Mouse (Mus musculus) forebrain, embryonic 12.5 days (tissue): ENCODE measurements at regions not wholly inside any gene's neighbourhood (a gene's known extent, or its start where the extent isn't known, plus 50 kb on each side); places are given as distances from the start of the nearest gene placed in this dataset.

Experiments used
- ATAC-seq: fragments of 200-750 bp; cut with Nextera tagmentation; 2 replicates; pipeline ENCODE4 v1.8.0; 2017; ENCODE audit warnings: moderate TSS enrichment; ENCODE audit not compliant: low FRiP score
- H3K27ac ChIP-seq: fragments of 300-500 bp; sonication (generic); 2 replicates; pipeline ENCODE4 v1.5.1; 2016; ENCODE audit warnings: mild to moderate bottlenecking
- H3K27me3 ChIP-seq: fragments of 300-500 bp; sonication (generic); 2 replicates; pipeline ENCODE4 v1.6.1; 2016; ENCODE audit warnings: mild to moderate bottlenecking
- H3K36me3 ChIP-seq: fragments of 300-500 bp; sonication (generic); replicated peaks from 2 replicates; pipeline ENCODE4 v1.6.1; 2016; ENCODE audit warnings: mild to moderate bottlenecking
- H3K4me1 ChIP-seq: fragments of 300-500 bp; sonication (generic); 2 replicates; pipeline ENCODE4 v1.6.1; 2016
- H3K4me2 ChIP-seq: fragments of 300-500 bp; sonication (generic); 2 replicates; pipeline ENCODE4 v1.6.1; 2016; ENCODE audit warnings: mild to moderate bottlenecking, moderate library complexity
- H3K4me3 ChIP-seq: fragments of 300-500 bp; sonication (generic); replicated peaks from 2 replicates; pipeline ENCODE4 v1.5.1; 2016; ENCODE audit warnings: mild to moderate bottlenecking
- H3K9ac ChIP-seq: fragments of 300-500 bp; sonication (generic); 2 replicates; pipeline ENCODE4 v1.6.1; 2016; ENCODE audit warnings: mild to moderate bottlenecking
- H3K9me3 ChIP-seq: fragments of 300-500 bp; sonication (generic); 2 replicates; pipeline ENCODE4 v1.6.1; 2016
- WGBS: fragments of 180-500 bp; shearing (Covaris S2); methylation state at CpG from one replicate; pipeline ENCODE4 v1.1.7; 2016; 5-methylcytosine and 5-hydroxymethylcytosine counted together

DNA sequence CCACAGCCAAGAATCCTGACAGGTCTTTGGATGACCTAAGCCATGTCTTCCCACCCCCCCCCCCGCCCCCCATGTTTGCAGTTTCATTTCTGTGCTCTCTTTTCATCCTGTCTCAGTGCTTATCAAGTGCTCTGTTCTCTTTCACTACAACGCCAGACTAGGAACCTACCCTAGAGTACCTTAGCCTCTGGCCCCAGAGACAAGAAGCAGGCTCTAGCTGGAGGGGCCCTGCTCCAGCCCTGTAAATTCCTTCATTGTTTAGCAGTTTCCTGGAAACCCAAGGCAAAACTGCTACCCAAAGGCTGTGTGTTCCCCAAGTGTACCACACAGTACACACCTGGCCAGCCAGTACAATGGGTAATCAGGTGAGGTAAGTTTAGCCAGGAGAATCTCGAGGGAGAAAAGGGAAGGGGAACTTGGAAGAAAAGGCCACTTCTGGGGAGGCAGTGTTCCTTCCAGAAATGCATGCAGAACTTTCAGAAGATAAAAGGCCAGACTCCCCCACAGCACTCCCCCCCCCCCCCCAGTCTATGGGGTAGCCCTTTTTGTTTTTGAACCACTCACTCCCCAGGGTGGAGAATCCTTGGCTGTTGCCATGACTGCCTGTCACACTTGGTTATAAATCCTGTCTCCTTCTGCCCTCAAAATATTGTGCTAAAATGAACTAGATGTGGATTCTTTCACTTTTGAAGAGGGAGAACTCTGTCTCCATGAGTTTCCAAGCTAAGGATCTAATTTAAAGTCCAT, 419.1 kb downstream of the Efnb2 start:
- Histone ChIP-seq H3K27me3 (0 out of 2 replicates have a peak, but pooled peaks cover 4% of the 10 kb centered on the region), H3K9ac (no peak overlapping the region), H3K4me3 (no peak overlapping the region), H3K9me3 (no peaks in the 10 kb centered on the region), H3K4me1 (peaks cover 16% of the 10 kb centered on the region), H3K27ac (no peak overlapping the region), H3K36me3 (no peaks in the 10 kb centered on the region), H3K4me2 (no peak overlapping the region)
- ATAC-seq: no peak
- WGBS: 29% methylated on average over 3 of the region's 3 CpGs

DNA sequence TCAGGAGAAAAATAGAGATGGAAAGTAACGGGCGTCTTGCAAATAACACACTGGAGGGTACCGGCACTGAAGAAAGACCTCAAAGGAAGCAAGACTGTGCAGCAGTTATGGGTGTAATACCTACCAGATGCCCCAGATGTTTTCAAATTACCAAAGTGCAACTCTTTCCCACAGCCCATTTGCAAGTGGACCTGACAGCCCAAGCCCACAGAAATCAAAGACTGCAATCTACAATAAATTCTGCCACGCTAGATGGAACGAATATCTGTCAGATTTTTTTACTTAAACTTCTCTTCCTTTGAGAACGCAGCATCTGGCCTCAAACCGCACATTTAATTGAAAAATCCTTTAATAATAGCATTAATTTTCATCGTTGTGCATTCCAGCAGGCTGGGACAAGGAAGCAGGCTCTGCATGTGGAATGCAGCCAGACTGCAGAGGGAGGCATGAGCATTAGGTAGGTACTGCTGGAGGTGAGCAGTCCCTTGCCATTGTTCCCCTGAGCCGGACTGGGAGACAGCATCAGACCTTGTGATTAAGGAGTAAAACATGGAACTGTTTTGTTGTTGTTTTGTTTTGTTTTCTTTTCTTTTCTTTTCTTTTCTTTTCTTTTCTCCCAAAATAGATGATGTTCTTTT, 419.9 kb downstream of the Efnb2 start:
- no peak overlapping the region for H3K4me2 ChIP-seq
- no peak overlapping the region for H3K4me3 ChIP-seq
- ATAC-seq: no peak
- no peaks in the 10 kb centered on the region for H3K36me3 ChIP-seq
- H3K27ac ChIP-seq: no peak overlapping the region
- whole genome bisulfite sequencing: 65% methylated on average over 9 of the region's 9 CpGs
- H3K4me1 ChIP-seq: peaks cover 16% of the 10 kb centered on the region
- H3K9ac ChIP-seq: no peak overlapping the region
- H3K27me3 ChIP-seq: 0 out of 2 replicates have a peak, but pooled peaks cover 4% of the 10 kb centered on the region
- no peaks in the 10 kb centered on the region for H3K9me3 ChIP-seq

DNA sequence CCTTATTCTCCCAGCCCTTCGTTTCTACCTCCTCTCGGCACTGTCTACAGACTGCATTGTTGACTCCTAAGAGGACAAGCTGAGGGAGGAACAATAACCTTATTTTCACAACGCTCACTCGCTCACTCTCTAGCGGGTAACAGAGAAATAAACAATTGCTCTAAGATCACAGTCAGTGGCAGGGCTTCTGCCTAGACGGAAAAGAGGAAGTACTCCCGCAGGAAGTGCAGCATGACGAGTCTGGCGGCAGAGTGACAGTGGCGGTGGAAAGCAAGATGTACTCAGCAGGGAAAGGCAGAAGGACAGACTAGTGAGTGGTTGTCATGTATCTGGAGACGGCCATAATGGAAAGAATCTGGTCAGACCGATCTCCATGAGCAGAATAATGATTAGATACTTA, 421.6 kb downstream of the Efnb2 start:
- Histone ChIP-seq H3K36me3 (no peaks in the 10 kb centered on the region), H3K27ac (no peak overlapping the region)

DNA sequence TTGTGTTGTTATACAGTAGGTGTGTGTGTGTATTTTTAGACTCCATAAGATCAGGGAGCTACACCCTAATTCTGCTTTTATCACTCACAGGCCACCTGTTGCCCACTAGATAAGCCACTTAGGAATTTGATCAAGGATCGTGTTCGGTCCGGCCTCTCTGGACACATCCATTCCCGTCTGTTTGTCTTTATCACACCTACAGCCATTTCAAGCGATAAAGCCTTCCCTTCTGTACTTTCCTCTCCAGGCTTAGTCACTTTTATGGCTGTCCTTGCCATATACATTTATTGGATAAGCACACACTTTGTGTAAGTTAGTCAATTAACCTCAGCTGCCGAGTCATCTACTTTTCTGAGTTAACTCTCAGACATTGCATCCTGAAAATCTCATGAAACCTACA, 423.0 kb downstream of the Efnb2 start:
- no peak for ATAC-seq
- Histone ChIP-seq H3K4me1 (peaks cover 16% of the 10 kb centered on the region), H3K27me3 (0 out of 2 replicates have a peak, but pooled peaks cover 4% of the 10 kb centered on the region), H3K9ac (no peak overlapping the region), H3K36me3 (no peaks in the 10 kb centered on the region), H3K9me3 (no peaks in the 10 kb centered on the region), H3K27ac (no peak overlapping the region), H3K4me2 (no peak overlapping the region), H3K4me3 (no peak overlapping the region)
- WGBS: 92% methylated on average over 6 of the region's 6 CpGs

More for the DNA sequence above, 421.6 kb downstream of the Efnb2 start:
- Histone ChIP-seq H3K4me2 (no peak overlapping the region), H3K9ac (no peak overlapping the region), H3K27me3 (0 out of 2 replicates have a peak, but pooled peaks cover 4% of the 10 kb centered on the region), H3K9me3 (no peaks in the 10 kb centered on the region), H3K4me1 (peaks cover 16% of the 10 kb centered on the region), H3K4me3 (no peak overlapping the region)
- 73% methylated on average over 12 of the region's 12 CpGs for WGBS
- no peak for ATAC-seq

DNA sequence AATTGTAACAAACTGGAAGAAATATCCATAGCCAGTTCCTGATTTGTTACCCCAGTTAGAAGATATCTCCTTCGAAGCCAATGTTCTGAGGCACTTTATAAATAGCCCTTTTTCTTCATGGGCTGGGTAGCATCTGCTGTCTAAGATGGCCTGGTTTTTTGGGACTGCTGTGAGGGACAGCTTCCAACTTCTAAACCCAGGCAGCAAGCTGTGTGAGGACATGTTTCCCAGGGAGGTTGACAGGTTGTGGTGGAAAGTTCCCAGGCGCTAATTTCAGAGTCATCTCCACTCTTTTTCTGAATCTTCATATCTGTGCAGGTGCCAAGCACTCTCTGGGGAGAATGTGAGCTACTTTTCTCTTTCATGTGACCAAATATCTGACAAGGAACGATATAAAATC, 427.4 kb downstream of the Efnb2 start:
- Histone ChIP-seq H3K27me3 (no peaks in the 10 kb centered on the region), H3K27ac (no peak overlapping the region), H3K4me3 (no peak overlapping the region), H3K9ac (no peak overlapping the region), H3K9me3 (no peaks in the 10 kb centered on the region), H3K4me1 (peaks cover 9% of the 10 kb centered on the region), H3K4me2 (no peak overlapping the region), H3K36me3 (no peaks in the 10 kb centered on the region)
- no peak for ATAC-seq
- 86% methylated on average over 3 of the region's 3 CpGs for WGBS

DNA sequence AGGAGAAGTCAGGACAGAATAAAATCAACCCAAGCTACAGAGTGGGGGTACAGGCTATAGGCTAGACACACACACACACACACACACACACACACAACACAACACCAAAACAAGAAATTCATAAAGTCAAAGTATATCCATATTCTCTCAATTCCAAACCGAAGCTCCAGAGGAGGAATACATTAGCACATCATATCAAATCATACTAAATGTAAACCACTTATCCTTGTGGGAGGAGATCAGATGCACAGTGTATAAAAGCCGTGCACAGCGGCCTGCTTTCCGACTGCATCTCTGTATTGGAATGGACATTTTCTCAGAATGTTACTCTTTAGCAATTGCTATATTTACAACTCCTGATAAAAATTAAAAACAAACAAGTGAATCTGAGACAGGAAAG, 427.9 kb downstream of the Efnb2 start:
- 90% methylated on average over 4 of the region's 4 CpGs for WGBS
- Histone ChIP-seq H3K27me3 (no peaks in the 10 kb centered on the region), H3K27ac (no peak overlapping the region), H3K4me1 (peaks cover 9% of the 10 kb centered on the region), H3K36me3 (no peaks in the 10 kb centered on the region), H3K4me3 (no peak overlapping the region), H3K9ac (no peak overlapping the region), H3K4me2 (no peak overlapping the region), H3K9me3 (no peaks in the 10 kb centered on the region)
- no peak for ATAC-seq

DNA sequence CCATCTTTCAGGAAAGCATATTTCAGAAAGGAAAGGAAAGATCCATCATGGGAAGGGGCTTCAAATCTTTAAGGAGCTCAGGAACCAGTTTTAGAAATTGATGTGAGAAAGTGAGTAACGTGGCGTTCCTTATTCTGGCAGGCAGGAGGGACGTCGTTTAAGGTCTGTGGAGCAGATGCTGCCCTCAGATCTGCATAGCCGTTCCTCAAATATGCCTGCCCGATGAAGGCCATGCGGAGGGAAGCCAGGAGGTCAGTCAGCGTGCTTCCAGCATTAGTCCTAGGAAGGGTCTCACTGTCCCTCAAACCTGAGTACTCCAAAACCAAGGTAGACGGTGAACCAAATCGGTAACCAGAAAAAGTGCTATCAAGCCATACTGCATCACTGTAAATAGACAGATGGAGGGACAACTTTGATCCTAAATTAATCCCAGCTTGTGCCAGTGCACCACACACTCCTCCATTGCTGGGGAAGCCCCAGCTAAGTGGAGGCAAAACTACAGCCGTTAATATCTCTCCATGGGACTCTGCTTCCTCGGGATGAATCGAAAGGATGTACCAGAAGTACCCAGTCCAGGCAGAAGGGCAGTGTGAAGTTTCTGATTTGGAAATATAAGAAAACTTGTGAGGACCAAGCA, 428.9 kb downstream of the Efnb2 start:
- peaks cover 9% of the 10 kb centered on the region for H3K4me1 ChIP-seq
- H3K36me3 ChIP-seq: no peaks in the 10 kb centered on the region
- H3K9ac ChIP-seq: no peak overlapping the region
- H3K27ac ChIP-seq: no peak overlapping the region
- peak; percentile 30; the same call in 1 of the 2 replicates for ATAC-seq
- no peaks in the 10 kb centered on the region for H3K9me3 ChIP-seq
- no peaks in the 10 kb centered on the region for H3K27me3 ChIP-seq
- 74% methylated on average over 13 of the region's 13 CpGs for whole genome bisulfite sequencing
- no peak overlapping the region for H3K4me2 ChIP-seq
- no peak overlapping the region for H3K4me3 ChIP-seq

DNA sequence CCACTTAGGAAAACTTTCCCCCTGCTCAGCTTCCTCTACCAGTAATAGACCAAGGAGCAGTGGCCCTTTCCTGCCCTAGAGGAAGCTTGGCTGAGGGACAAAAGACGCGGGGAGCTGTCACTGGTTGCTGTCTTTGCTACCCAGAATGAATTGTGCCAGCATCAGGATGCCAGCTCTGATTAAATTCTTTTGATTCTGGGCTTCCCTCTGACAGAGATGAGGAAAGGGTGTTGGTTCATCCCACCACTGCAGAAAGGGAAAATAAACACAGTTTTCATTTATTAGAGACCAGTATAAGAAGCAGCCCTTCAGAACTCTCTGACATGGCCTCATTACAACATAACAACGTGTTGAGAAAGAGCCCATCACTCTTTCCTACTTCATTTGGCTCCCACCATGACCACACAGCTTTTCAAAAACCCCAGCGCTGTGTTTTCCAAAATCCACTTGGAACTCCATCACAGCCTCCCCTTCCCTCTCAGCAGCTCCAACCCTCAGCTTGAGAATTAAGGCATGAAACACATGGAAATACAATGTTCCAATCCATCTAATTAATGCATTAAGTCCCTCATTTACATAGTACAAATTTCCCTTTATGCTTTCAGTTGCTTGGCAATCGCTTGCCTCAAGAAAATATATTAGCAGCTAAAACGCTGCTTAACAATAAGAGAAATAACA, 429.6 kb downstream of the Efnb2 start:
- no peaks in the 10 kb centered on the region for H3K36me3 ChIP-seq
- no peak for ATAC-seq
- H3K27ac ChIP-seq: no peak overlapping the region
- H3K4me3 ChIP-seq: no peak overlapping the region
- no peaks in the 10 kb centered on the region for H3K27me3 ChIP-seq
- no peaks in the 10 kb centered on the region for H3K9me3 ChIP-seq
- H3K4me1 ChIP-seq: peaks cover 9% of the 10 kb centered on the region
- H3K4me2 ChIP-seq: no peak overlapping the region
- WGBS: 56% methylated on average over 6 of the region's 6 CpGs
- H3K9ac ChIP-seq: no peak overlapping the region

DNA sequence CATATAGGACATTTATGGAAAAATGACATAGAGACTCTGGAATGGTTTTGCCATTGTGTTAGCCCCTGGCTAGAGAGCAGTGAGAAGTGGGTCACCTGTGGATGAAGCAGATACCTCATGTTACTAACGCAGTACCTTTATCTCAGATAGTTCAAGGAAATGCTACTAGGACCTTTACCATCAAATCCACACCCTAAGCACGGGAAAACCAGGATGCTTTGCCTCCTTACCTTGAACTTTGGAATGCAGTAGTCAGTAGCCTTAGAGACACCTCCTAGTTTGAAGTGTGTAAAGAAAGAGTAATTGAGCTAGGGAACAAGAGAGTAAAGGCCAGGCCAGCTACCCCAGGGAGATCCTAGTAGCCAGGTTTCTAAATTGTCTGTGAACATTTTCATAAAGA, 435.0 kb downstream of the Efnb2 start:
- Histone ChIP-seq H3K4me3 (no peak overlapping the region), H3K27me3 (no peaks in the 10 kb centered on the region), H3K36me3 (no peaks in the 10 kb centered on the region), H3K27ac (no peak overlapping the region), H3K4me2 (no peak overlapping the region), H3K4me1 (peaks cover 2% of the 10 kb centered on the region; the same call in 1 of the 2 replicates), H3K9ac (no peak overlapping the region), H3K9me3 (no peaks in the 10 kb centered on the region)
- no peak for ATAC-seq
- WGBS: 82% methylated on average over 2 of the region's 2 CpGs

DNA sequence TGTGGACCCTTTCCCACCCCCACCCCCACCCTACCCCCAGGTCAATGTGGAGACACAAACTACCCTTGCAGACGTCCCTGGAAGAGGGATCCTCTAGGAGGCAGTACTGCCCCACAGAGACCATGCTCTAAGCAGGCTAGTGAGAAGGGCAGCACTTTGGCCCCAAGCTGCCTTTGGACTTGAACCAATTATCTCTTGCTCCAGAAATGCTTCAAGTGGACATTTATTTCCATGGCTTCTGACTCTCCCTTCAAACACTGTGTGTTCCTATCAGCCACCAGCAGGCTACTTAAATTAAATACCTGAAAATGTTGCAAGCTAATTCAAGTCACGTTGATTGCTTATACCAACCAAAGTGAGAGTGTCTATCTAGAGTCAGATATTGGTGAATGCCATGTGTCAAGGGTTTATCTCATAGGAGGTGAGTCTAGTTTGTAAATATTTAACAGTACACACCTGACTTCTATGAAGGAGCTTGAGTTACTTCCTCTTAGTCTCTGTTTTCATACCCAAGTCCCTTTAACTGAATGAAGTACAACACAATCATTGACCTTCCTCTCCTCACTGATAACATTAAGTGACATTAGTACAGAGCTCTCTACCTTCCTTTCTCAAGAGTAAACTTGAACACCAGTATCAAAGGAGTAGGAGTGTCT, 435.7 kb downstream of the Efnb2 start:
- Histone ChIP-seq H3K4me1 (peaks cover 4% of the 10 kb centered on the region; the same call in 1 of the 2 replicates), H3K4me2 (no peak overlapping the region), H3K9me3 (no peaks in the 10 kb centered on the region), H3K27me3 (no peaks in the 10 kb centered on the region), H3K27ac (no peak overlapping the region), H3K9ac (no peak overlapping the region), H3K4me3 (no peak overlapping the region), H3K36me3 (no peaks in the 10 kb centered on the region)
- 59% methylated on average over 2 of the region's 2 CpGs for WGBS
- ATAC-seq: no peak

DNA sequence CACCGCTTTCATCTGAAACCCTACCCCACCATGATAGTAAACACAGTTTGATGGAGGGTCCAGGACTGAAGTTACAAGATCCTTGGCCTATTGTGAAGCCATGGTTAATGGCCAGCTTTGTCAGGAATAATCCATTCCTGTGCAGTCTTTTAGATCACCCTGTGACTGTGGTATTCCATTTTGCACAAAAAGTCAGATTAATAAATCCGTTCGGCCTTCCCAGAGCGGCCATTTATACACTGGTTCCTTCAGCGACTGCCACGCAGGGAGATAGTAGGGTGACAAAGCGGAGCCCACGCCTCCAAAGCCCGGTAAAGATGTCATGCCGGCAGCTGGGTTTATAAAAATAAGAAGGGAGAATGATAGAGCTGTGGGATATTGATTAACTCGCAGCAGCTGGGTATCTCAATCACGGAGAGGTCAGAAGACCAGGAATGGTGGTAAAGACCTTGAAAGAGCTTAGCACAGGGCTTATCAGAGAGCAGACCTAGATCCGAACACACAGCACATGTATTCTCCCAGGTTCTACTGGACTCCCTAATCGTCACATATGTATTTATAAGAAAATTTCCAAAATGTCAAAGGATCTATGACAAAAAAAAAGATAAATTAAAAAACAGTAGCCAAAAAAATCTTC, 440.5 kb downstream of the Efnb2 start:
- Histone ChIP-seq H3K9me3 (no peaks in the 10 kb centered on the region), H3K4me1 (peaks cover 15% of the 10 kb centered on the region), H3K4me3 (no peak overlapping the region), H3K36me3 (no peaks in the 10 kb centered on the region), H3K27ac (no peak overlapping the region), H3K4me2 (no peak overlapping the region), H3K27me3 (no peaks in the 10 kb centered on the region), H3K9ac (no peak overlapping the region)
- ATAC-seq: no peak
- 49% methylated on average over 14 of the region's 14 CpGs for WGBS
